Mouse (Mus musculus) embryonic fibroblast, embryonic 13.5 days (primary cell): ENCODE data around the gene Rnf186. TPM values are rescaled to one million over a fixed set of nuclear protein-coding genes. Genes with fewer than 3 reads are reported as not detected.

Experiments used
- H3K27ac ChIP-seq: 2 replicates; pipeline ENCODE4 v1.5.1; 2012; ENCODE audit warnings: low read length, control low read depth, inconsistent platforms; ENCODE audit not compliant: insufficient read depth
- H3K4me1 ChIP-seq: 2 replicates; pipeline ENCODE4 v1.6.1; 2011; ENCODE audit warnings: low read length; ENCODE audit not compliant: control insufficient read depth, insufficient read depth
- H3K4me3 ChIP-seq: 2 replicates; pipeline ENCODE4 v1.5.1; 2011; ENCODE audit warnings: mild to moderate bottlenecking, control low read depth, low read length; ENCODE audit not compliant: insufficient read depth
- CTCF ChIP-seq: IDR thresholded peaks from 2 replicates; pipeline ENCODE4 v1.5.1; 2011; ENCODE audit warnings: mild to moderate bottlenecking, control low read depth, low read length, moderate library complexity, borderline replicate concordance; ENCODE audit not compliant: insufficient read depth
- POLR2A ChIP-seq: IDR thresholded peaks from 2 replicates; pipeline ENCODE4 v1.6.1; 2011; ENCODE audit warnings: low read depth, mild to moderate bottlenecking, control low read depth, low read length, moderate library complexity
- polyA plus RNA-seq: library from polyadenylated mRNA; stranded (reverse); fragments of >200 nt; gene quantifications from 2 replicates; pipeline ENCODE4 v1.2.4, GENCODE M21; 2011; ENCODE audit warnings: low read depth; ENCODE audit not compliant: missing spikeins, insufficient read length

Gene Rnf186
- polyA plus RNA-seq, 1 experiment = not detected

DNA sequence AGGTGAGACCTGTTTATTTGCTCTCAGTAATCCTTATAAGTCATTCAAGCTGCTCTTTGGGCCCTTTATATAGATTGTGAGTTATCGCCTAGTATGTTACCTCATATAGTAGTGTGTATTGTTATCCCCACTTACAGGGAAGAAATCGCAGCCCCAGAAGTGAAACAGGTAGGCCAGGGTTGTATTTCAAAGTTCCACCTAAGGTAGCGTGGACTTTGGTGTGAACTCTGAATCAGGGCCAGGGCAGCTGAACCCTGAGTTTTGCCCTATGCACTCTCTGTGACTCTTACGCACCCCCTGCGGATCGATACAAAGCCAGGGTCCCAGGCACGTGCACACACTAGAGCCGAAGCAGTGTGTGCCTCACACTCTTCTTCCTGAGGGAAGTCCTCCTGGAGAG, 37.2 kb downstream of the Rnf186 start:
- TF ChIP-seq CTCF = no peak
- Histone ChIP-seq H3K4me1 (no peaks in the 10 kb centered on the region), H3K4me3 (no peak overlapping the region), H3K27ac (no peak overlapping the region)

DNA sequence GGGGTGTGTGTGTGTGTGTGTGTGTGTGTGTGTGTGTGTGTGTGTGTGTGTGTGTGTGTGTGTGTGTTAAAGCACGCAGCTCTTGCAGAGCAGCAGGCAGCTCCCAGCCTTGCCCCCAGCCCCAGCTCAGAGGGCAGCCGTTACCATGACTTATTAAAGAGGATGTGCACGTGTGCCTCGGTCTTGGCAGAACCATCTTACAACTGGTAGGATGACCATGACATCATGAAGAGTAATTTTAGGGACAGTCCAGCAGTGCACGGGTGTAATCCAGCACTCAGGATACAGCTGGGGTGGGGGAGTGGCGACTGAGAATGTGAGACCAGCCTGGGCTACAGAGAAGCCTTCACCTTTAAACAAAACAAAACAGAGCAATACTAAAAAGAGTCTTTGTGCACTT, 38.3 kb downstream of the Rnf186 start:
- H3K4me3 ChIP-seq = no peak overlapping the region
- H3K27ac ChIP-seq = no peak overlapping the region
- no peaks in the 10 kb centered on the region for H3K4me1 ChIP-seq
- no peak for TF ChIP-seq CTCF
- no peak for TF ChIP-seq POLR2A

GRCm38 (mm10) chr4:139007353-139007752, 40.4 kb downstream of the Rnf186 start:
- no peak overlapping the region for H3K27ac ChIP-seq
- H3K4me3 ChIP-seq = no peak overlapping the region
- no peak for TF ChIP-seq POLR2A
- TF ChIP-seq CTCF = no peak
- H3K4me1 ChIP-seq = no peaks in the 10 kb centered on the region

- H3K4me1 ChIP-seq = no peaks in the 10 kb centered on the region
Observed at GRCm38 (mm10) chr4:139007981-139008536, 41.1 kb downstream of the Rnf186 start.

GRCm38 (mm10) chr4:139011201-139011702, 44.3 kb downstream of the Rnf186 start:
- Histone ChIP-seq H3K4me3 (no peak overlapping the region), H3K4me1 (no peaks in the 10 kb centered on the region)
- TF ChIP-seq CTCF (no peak), POLR2A (no peak)

More at GRCm38 (mm10) chr4:139007981-139008536, 41.1 kb downstream of the Rnf186 start:
- no peak overlapping the region for H3K27ac ChIP-seq
- H3K4me3 ChIP-seq = no peak overlapping the region
- TF ChIP-seq POLR2A (no peak), CTCF (no peak)

GRCm38 (mm10) chr4:139013281-139013680, 46.4 kb downstream of the Rnf186 start:
- no peak for TF ChIP-seq POLR2A
- no peak for TF ChIP-seq CTCF

More at GRCm38 (mm10) chr4:139011201-139011702, 44.3 kb downstream of the Rnf186 start:
- H3K27ac ChIP-seq = no peak overlapping the region

DNA sequence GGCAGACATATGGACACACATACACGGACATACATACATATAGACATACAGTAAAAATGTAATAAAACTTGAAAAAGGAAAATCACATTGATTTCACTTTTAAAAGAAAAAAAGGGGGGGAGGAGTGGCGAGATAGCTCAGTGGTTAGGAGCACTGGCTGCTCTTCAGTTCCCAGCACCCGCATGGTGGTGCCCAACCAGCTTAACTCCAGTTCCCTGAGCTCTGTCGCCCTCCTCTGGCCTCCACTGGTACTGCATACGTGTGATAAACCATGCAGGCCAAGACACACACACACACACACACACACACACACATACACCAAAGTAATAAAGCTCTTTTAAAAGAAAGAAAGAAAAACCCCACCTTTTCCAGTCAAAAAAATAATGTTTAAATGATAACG, 47.9 kb downstream of the Rnf186 start:
- Histone ChIP-seq H3K4me3 (no peak overlapping the region), H3K4me1 (no peaks in the 10 kb centered on the region), H3K27ac (no peak overlapping the region)
- TF ChIP-seq CTCF = peak; percentile 50; the same call in 1 of the 2 replicates
- no peak for TF ChIP-seq POLR2A

More at GRCm38 (mm10) chr4:139013281-139013680, 46.4 kb downstream of the Rnf186 start:
- Histone ChIP-seq H3K4me3 (no peak overlapping the region), H3K4me1 (no peaks in the 10 kb centered on the region), H3K27ac (no peak overlapping the region)

Other genes with a start within 250 kb of the Rnf186 start
- gene Pla2g2c, start 242.3 kb upstream of the Rnf186 start, polyA plus RNA-seq = not detected in 2 replicates
- not detected in 2 replicates for gene Ubxn10, start 229.9 kb upstream of the Rnf186 start, polyA plus RNA-seq
- gene Pla2g2f, start 209.5 kb upstream of the Rnf186 start, polyA plus RNA-seq = not detected in 2 replicates
- gene Pla2g2d, start 191.4 kb upstream of the Rnf186 start, polyA plus RNA-seq = not detected in 2 replicates
- gene Pla2g5, start 103.6 kb upstream of the Rnf186 start, polyA plus RNA-seq = not detected in 2 replicates
- not detected in 2 replicates for gene Gm13030, start 93.1 kb upstream of the Rnf186 start, polyA plus RNA-seq
- gene Pla2g2e, start 89.2 kb upstream of the Rnf186 start, polyA plus RNA-seq = 0.61 TPM in 1 of 2 replicates, not detected in the other
- gene Otud3, start 53.2 kb upstream of the Rnf186 start, polyA plus RNA-seq = 8.9 and 9.2 TPM in 2 replicates
- gene Tmco4, start 5.8 kb downstream of the Rnf186 start, polyA plus RNA-seq = 8.5 and 14.3 TPM in 2 replicates
- gene Htr6, start 108.5 kb downstream of the Rnf186 start, polyA plus RNA-seq = not detected in 2 replicates
- gene Nbl1, start 125.9 kb downstream of the Rnf186 start, polyA plus RNA-seq = 51.8 and 64.3 TPM in 2 replicates
- 178 and 193 TPM in 2 replicates for gene Minos1, start 164.0 kb downstream of the Rnf186 start, polyA plus RNA-seq
- 355 and 440 TPM in 2 replicates for gene Capzb, start 225.8 kb downstream of the Rnf186 start, polyA plus RNA-seq